Mouse (Mus musculus) embryonic stem cell, embryonic (primary cell): ENCODE data around the gene Gpn1.

Experiments
- CTCF ChIA-PET, 4 experiments: fragments of 300-600 bp in 2 of 4; fragments of 350-600 bp in 2 of 4; sonication (Branson Sonifier 250); formaldehyde crosslinking; loops; one replicate each; lab custom pipeline; 2022; ENCODE audit warnings: inconsistent platforms in 2 of 4; lab: Charles Lee
- POLR2A ChIA-PET, 4 experiments: fragments of 300-600 bp in 2 of 4; fragments of 350-600 bp in 2 of 4; sonication (Branson Sonifier 250); formaldehyde crosslinking; loops; one replicate each; lab custom pipeline; 2022; ENCODE audit warnings: antibody characterized with exemption in 4 of 4, inconsistent platforms in 1 of 4; lab: Charles Lee

Gene Gpn1

DNA sequence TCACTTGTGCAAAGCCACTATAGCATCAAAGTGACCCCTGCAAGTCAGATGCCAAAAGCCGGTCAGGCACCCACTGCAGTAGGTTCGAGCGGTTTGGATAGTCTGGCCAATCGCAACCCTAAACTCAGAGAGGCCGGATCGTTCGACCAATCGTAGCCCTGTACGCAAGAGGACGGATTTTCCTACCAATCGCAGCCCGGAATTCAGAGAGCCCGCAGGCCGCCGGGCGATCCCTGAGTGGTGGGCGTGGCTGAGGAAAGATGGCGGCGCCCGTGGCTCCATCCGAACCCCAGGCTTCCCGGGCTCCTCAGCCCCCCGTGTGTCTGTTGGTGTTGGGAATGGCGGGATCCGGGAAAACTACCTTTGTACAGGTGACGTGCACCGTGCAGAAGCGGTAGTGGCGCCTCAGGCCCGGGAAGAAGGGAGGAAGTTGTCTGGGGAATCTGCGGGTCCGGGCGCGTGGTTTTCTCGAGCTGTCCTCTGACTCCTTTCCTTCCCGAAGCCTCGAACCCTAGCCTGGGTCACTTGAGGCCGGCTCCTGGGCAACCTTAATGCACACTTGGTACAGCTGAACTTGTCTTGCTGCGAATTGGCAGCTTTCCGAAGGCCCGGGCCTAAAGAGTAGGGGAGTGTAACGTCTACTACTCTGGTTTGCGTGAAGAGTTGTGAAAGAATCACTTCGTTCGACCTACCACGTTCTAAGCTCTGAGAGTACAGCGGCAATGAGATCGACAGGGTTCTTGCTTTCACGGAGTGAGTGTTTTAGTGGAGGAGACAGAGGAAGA lies at the start of gene Gpn1:
TSS of gene Gpn1 (plus strand) at position 229 of the 785 bp plus-strand sequence.
- CTCF ChIA-PET = no interaction called here
- POLR2A ChIA-PET = interaction anchor here in 2 of 4 experiments (0.9 to 3.8 kb wide), 10 partner anchors 9 to 587 kb away, joined by 3 to 18 read pairs (median 4); partner anchors contain the start of genes 4930548H24Rik (in 1 of the 2), Mrpl33 (in 1 of the 2), Ost4 (in 1 of the 2) and Zfp513 (in 1 of the 2)

DNA sequence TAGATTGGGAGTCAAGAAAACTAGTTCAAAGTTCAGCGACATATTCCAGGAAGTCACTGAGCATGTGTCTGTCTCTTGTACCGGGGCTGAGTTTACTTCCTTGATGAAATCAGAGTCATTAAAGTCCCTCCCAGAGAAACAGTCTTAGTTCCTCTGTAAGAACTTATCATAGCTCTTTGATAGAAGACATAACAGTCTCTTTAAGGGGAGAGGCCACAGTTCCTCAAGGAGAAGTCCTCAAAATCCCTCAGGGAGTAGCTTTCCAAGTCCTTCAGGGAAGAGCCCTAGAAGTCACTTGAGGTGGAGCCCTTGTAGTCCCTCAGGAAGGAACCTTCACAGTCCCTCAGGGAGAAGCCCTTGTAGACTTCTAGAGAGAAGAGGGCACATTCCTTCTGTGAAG lies 43.2 kb upstream of the Gpn1 start:
- CTCF ChIA-PET = interaction anchor here in 1 of 4 experiments (0.6 kb wide), 1 partner anchor 33 kb away, joined by 3 read pairs; no protein-coding TSS in a partner anchor
- POLR2A ChIA-PET = interaction anchor here in 3 of 4 experiments (0.6 to 4.8 kb wide), 12 partner anchors 10 to 564 kb away, joined by 3 to 26 read pairs (median 4); partner anchors contain the start of genes Gm29609 (in 1 of the 3), Gm9970 (in 1 of the 3), Gtf3c2 (in 1 of the 3) and Nrbp1 (in 1 of the 3)

DNA sequence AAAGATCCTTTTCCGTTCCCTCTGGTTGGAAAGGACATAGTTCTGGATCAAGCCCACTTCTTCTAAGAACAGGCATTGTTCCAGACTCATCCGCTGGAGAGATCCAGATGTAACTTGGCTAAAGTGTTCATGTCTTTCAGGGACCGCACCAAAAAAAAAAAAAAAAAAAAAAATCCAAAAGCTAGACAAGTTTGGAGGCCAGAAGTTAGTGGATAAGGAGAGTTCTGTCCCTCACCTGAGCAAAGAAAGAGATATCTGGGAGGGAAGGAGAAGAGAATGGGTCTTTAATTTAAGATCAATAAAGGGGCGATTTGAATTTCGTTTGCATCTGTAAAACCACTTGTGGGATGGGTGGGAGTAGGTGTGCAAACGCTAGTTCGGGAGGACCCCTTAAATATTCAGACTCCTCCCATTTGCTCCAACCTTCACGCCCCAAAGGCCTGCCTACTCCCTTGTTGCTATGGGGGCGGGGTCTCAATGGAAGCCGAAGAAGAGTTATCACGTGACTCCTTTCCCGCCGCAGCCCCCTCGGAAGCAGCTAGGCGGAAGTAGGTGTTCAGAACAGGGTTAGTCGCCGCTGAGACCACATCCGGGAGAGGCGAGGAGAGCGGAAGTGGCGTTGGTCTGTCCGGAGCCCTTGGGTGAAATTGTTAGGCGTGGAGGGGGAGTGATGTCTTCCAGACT lies 42.5 kb upstream of the Gpn1 start, which contains the start of gene Zfp512:
TSS of gene Zfp512 (plus strand) at position 554 of the 684 bp plus-strand sequence.
- ChIA-PET CTCF (interaction anchor here in 2 of 4 experiments (0.7 kb wide), 4 partner anchors 128 to 451 kb away, joined by 3 to 4 read pairs (median 4); partner anchors contain the start of genes Eif2b4 (in 1 of the 2), Gm29609 (in 1 of the 2) and Snx17 (in 1 of the 2)), POLR2A (interaction anchor here (0.6 to 4.8 kb wide), 28 partner anchors 10 to 1745 kb away, joined by 3 to 26 read pairs (median 4); partner anchors contain the start of genes Babam2 (in 1 of the 4), Gm29609 (in 1 of the 4), Gm9970 (in 1 of the 4) and Gtf3c2 (in 1 of the 4))

DNA sequence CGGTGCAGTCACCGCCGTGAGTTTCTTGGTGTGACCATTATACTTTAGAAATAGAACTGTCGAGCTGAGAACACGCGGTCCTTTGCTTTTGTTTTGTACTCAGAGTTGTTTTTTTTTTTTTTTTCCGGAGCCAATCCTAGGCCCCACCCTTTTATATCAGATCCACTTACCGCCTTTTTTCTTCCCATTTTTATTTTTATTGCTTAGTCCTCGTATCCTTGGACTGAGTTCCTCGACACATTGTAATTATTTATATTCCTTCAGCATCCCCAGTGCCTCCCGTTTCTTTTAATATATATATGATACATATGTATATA lies 42.0 kb upstream of the Gpn1 start:
- POLR2A ChIA-PET = interaction anchor here (0.5 to 4.8 kb wide), 23 partner anchors 9 to 1746 kb away, joined by 3 to 26 read pairs (median 4); partner anchors contain the start of genes Babam2 (in 1 of the 4), Gm29609 (in 1 of the 4), Gm9970 (in 1 of the 4) and Gtf3c2 (in 1 of the 4)
- CTCF ChIA-PET = interaction anchor here in 2 of 4 experiments (0.7 kb wide), 4 partner anchors 129 to 451 kb away, joined by 3 to 4 read pairs (median 4); partner anchors contain the start of genes Eif2b4 (in 1 of the 2), Gm29609 (in 1 of the 2) and Snx17 (in 1 of the 2)

DNA sequence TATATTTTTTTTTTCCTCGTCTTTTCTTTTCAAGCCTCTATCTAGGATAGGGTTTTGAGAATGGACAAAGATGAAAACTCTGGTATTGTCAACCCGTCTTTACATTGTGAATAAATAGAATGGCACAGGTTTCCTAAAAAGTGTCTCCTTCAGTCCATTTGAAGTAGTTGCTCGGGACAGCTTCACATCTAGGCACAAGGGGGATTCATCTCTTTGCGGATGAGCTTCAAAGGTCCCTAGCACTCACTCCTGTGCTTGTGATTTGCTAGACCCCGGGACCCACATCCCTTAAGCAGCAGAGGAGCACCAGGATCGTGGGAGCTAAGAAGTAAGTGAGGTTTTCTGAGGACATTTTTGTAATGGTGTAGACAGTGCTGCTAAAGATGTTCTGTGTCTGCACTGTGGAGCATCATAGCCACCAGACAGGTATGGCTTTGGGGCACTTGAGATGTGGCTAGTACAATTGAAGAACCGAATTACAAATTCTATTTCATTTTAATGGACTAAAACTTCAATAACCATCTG lies 41.6 kb upstream of the Gpn1 start:
- CTCF ChIA-PET = no interaction called here

DNA sequence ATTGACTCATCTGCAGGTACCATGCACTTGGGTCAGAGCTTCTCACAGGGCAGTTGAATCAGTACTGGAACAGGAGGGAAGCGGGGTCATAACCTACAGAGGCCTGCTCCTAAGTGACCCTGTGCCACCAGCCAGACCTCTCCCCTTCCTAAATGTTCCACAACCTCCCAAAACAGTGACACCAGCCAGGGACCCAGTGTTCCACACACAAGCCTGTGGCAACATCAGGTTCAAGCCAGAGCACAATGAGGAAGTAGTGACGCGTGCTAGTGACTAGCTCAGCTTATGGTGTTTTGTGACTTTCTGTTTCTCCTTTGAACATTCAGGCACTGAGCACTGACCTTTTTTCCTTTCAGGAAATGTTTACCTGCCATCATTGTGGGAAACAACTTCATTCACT lies 26.7 kb upstream of the Gpn1 start:
- ChIA-PET CTCF (no interaction called here), POLR2A (interaction anchor here in 1 of 4 experiments (0.6 to 2.1 kb wide), 5 partner anchors 8 to 61 kb away, joined by 3 to 5 read pairs (median 3); partner anchors contain the start of gene Zfp512)

More for the DNA sequence above, 41.6 kb upstream of the Gpn1 start:
- POLR2A ChIA-PET = interaction anchor here (0.5 to 4.8 kb wide), 20 partner anchors 9 to 1390 kb away, joined by 3 to 26 read pairs (median 4); partner anchors contain the start of genes 4930548H24Rik (in 1 of the 4), Babam2 (in 1 of the 4), Gm29609 (in 1 of the 4) and Gm9970 (in 1 of the 4)

DNA sequence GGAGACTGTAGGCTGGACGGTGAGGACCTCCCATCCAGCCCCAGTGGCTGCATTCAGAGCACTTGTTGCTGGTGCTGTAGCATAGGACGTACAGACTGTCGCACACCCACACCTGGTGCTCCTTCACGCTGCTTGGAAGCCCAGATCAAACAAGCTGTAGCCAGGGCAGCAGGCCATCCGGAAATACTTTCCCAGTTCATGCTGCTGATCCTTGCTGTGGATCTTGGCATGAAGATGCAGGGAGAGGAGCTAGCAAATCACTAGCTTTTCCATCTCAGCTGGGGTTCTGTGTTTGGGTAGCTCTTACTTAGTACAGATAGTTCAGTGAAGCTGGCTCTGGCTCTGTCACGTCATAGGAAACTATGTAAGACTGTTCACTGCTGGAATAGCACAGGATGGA lies 24.8 kb upstream of the Gpn1 start:
- CTCF ChIA-PET = interaction anchor here in 3 of 4 experiments (0.6 to 1.1 kb wide), 4 partner anchors 130 to 993 kb away, joined by 3 to 10 read pairs (median 4); no protein-coding TSS in a partner anchor
- POLR2A ChIA-PET = interaction anchor here in 2 of 4 experiments (0.6 to 4.2 kb wide), 9 partner anchors 11 to 178 kb away, joined by 3 to 15 read pairs (median 3); partner anchors contain the start of genes Zfp512 (in 2 of the 2) and Mrpl33 (in 1 of the 2)

DNA sequence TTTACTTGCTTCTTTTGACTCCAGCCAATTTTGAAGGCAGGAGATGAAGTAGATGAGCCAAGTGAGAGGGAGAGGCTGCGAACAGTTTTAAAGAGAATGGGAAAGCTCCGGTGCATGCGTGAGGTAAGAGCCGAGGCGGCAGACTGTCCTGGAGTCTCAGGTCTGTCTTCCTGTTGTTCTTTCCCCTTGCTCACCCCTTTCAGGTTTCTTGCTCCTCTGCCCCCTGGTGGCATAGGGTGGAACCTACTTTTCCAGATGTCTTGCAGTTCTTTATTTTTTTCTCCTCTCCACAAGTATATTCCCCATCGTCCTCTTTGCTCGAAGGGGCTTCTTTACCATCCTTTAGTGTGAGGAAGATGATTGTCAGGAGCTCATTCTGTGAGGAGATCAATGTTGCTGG lies 24.2 kb upstream of the Gpn1 start:
- POLR2A ChIA-PET = interaction anchor here in 2 of 4 experiments (0.7 to 4.2 kb wide), 10 partner anchors 10 to 179 kb away, joined by 3 to 15 read pairs (median 3); partner anchors contain the start of genes Zfp512 (in 2 of the 2) and Mrpl33 (in 1 of the 2)

DNA sequence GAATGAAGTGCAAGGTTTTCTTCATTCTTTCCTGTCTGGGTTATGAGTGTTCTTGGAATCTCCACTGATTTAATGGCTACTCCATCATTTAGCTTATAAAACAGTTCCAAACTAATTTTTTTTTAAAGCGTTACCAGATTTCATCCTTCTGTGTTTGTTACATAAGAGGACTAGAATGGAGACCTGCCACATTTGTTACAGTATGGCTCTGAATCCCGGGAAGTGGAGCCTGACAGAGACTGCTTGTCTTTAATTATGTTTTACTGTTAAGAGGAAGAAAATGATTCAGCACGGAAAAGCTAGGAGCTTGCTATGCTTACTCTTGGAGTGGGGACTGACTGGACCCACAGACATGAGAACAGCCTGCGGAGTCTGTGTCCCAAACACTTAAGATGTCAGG lies 14.0 kb upstream of the Gpn1 start:
- ChIA-PET CTCF (interaction anchor here in 2 of 4 experiments (0.6 to 2.3 kb wide), 3 partner anchors 9 to 1224 kb away, joined by 3 to 5 read pairs (median 3); no protein-coding TSS in a partner anchor), POLR2A (interaction anchor here in 2 of 4 experiments (1.1 to 3.0 kb wide), 8 partner anchors 9 to 46 kb away, joined by 3 to 15 read pairs (median 4); partner anchors contain the start of genes Slc4a1ap (in 2 of the 2), Gpn1 (in 1 of the 2) and Zfp512 (in 1 of the 2))

More for the DNA sequence above, 24.2 kb upstream of the Gpn1 start:
- CTCF ChIA-PET = interaction anchor here in 3 of 4 experiments (1.0 to 1.6 kb wide), 4 partner anchors 10 to 650 kb away, joined by 3 to 5 read pairs (median 4); no protein-coding TSS in a partner anchor

DNA sequence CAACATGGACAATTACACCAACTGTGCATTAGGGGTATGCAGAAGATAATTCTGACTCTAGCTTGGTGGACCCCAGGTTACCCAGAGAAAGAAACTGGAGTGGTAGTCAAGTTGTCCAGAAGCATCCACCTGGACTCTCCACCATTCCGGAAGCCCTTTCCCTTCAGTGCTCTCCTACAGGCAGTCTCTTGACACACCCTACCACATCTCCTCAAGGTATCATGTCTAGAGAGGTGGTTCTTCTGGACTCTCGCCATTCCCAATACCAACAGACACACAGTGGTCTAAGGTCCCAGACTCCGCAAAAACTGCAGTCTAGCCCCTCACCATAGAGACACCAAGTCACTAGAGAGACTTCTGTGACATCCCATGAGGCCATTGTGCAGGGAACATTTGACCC lies 9.1 kb upstream of the Gpn1 start, which contains the start of gene 4930548H24Rik:
TSS of gene 4930548H24Rik (plus strand) at position 301 of the 400 bp plus-strand sequence.
- ChIA-PET CTCF (no interaction called here), POLR2A (interaction anchor here in 1 of 4 experiments (0.7 to 3.0 kb wide), 4 partner anchors 11 to 32 kb away, joined by 3 to 18 read pairs (median 4); partner anchors contain the start of gene Gpn1)

DNA sequence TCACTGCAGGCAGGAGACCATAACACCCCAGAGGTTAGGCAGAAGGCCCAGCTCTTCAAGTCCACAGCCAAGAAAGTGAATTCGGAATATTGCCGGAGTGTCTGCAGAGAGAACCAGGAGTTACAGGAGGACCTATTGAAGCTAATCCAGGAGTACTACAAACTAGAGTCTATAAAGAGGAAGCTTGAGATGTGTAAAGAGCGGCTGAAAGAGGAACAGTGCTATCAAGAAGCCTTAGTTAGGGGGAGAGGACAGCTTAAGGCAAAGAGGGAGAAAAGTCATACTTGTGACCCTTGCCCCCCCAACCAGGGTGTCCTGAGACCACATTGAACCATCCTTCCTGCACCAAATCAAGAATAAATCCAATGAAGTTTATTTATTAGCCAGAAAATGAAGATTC lies 6.7 kb upstream of the Gpn1 start:
- CTCF ChIA-PET = no interaction called here

DNA sequence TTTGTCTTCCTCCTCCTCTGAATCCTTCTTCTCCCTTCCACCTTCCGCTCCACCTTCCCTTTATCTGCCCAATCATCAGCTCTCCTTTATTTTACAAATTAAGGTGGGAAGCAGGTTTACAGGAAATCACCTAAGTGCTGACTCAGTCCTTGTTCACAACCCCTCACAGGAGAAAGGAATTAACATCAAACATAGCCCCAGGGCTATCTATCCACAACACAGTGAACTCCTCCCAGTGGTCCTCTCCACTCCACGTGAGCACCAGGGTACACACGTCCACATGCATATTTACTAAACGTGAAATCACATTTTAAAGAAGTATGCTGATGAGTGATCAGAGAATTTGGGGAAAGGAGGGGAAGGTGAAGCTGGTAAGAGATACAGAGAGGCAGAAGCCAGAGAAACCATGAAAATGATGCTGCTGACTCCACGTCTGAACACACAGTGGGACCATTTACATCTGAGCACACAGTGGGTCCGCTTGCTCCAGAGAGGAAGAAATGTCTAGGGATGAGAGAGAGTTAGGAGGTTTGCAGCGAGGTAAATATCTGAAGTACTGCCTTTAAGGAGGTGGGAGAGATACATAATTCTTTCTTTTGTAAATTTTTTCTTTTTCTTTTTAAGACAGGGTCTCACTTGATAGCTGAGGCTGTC lies 5.3 kb upstream of the Gpn1 start:
- ChIA-PET CTCF (interaction anchor here in 1 of 4 experiments (0.6 kb wide), 1 partner anchor 348 kb away, joined by 4 read pairs; no protein-coding TSS in a partner anchor), POLR2A (interaction anchor here in 3 of 4 experiments (0.5 to 3.2 kb wide), 25 partner anchors 9 to 529 kb away, joined by 3 to 26 read pairs (median 4); partner anchors contain the start of genes Gm29609 (in 2 of the 3), Gtf3c2 (in 2 of the 3), Atraid (in 1 of the 3) and Preb (in 1 of the 3))

More for the DNA sequence above, 6.7 kb upstream of the Gpn1 start:
- POLR2A ChIA-PET = interaction anchor here in 3 of 4 experiments (0.7 to 3.2 kb wide), 14 partner anchors 9 to 371 kb away, joined by 3 to 26 read pairs (median 4); partner anchors contain the start of genes Zfp512 (in 2 of the 3), Gm29609 (in 1 of the 3), Gtf3c2 (in 1 of the 3) and Trim54 (in 1 of the 3)

DNA sequence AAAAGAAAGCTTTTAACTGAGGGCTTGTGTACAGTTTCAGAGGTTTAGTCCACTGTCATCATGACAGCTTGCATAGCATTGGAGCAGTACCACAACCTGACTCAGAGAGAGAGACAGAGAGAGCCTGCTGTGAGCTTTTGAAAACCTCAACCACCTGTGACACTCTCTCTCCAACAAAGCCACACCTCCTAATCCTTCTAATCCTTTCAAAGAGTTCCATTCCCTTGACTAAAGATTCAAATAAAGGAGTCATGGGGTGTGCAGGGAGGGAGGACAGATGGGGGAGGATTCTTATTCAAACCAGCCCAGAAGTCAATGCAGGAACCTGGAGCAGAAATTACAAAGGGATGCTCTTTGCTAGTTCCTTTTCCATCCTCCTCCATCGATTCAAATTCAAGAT lies 2.5 kb upstream of the Gpn1 start:
- CTCF ChIA-PET = no interaction called here
- POLR2A ChIA-PET = interaction anchor here in 2 of 4 experiments (0.9 to 2.2 kb wide), 3 partner anchors 8 to 43 kb away, joined by 3 to 5 read pairs (median 5); no protein-coding TSS in a partner anchor

DNA sequence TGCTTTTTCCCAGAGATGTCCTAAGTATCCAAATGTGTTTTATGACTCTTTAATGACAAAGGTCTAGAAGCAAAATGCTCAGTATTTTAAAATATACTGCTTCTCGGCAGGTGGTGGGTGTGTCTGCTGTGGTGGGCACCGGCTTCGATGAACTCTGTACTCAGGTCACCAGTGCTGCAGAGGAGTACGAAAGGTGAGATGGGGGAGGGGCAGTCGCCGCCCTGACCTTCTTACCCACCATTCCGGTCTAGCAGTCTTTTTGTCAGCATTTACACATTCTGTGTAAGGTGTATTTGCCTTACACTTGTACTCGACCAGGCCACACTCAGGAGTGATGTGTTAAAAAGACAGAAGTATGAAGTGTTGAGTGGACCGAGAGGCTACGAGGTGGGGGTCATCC lies 10.3 kb downstream of the Gpn1 start:
- ChIA-PET POLR2A (interaction anchor here in 1 of 4 experiments (1.2 kb wide), 1 partner anchor 10 kb away, joined by 3 read pairs; no protein-coding TSS in a partner anchor), CTCF (no interaction called here)

DNA sequence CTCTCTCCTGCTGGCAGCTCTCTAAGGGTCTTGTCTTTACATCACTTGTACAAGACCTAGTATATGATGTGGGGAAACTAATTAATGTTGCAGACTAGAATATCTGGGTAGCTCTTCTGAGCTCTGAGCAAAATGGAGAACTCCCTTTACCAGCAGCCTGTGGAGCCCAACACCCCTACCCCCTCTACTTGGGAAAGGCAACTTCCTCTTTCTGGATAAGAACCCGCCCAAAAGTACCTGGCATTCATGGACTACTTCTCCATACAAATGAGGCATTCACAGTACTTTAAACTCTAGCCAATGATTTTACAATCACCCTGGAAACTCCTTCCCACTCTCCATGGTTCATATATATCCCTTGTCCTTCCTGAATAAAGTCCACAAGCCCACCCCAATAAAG lies 17.9 kb downstream of the Gpn1 start:
- ChIA-PET POLR2A (interaction anchor here in 1 of 4 experiments (0.8 to 3.0 kb wide), 8 partner anchors 9 to 41 kb away, joined by 3 to 22 read pairs (median 4); partner anchors contain the start of genes Gpn1 and Slc4a1ap), CTCF (no interaction called here)

DNA sequence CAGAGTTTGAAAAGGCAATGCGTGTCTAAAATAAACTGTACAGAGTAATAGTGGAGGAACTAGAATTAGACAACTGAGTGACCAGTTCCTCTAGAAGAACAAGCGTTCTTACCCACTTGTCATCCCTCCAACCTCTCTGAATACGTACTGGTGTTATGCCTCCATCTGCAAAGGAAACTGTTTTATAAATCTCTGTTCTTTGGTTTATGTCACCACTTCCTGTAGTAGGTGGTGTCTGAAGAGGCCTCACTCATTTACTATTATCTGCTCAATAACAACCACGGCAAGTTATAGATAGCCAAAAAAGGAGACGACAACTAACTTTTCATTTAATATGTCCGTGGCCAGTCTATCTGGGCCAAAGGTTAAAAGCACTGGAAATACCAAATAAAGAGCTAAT lies 26.0 kb downstream of the Gpn1 start:
- POLR2A ChIA-PET = interaction anchor here in 2 of 4 experiments (0.6 to 3.4 kb wide), 3 partner anchors 9 to 77 kb away, joined by 3 to 22 read pairs (median 4); partner anchors contain the start of gene Mrpl33 (in 1 of the 2)
- CTCF ChIA-PET = no interaction called here
